Mouse (Mus musculus) brain, embryonic 14.5 days (tissue): ENCODE data around the gene Moxd2. TPM values are rescaled to one million over a fixed set of nuclear protein-coding genes. Genes with fewer than 3 reads are reported as not detected.

Experiments used
- DNase-seq: peaks from one replicate; pipeline ENCODE4 v3.0.0-alpha.2; 2011; ENCODE audit warnings: low read depth
- CTCF ChIP-seq: fragments of 200-500 bp; IDR thresholded peaks from 2 replicates; pipeline ENCODE4 v1.5.1; 2012; ENCODE audit warnings: inconsistent platforms, mild to moderate bottlenecking, moderate library complexity, borderline replicate concordance; ENCODE audit not compliant: insufficient read depth, insufficient read length; ENCODE audit errors: extremely low read depth
- POLR2A ChIP-seq: fragments of 200-500 bp; IDR thresholded peaks from 2 replicates; pipeline ENCODE4 v1.6.1; 2012; ENCODE audit warnings: mild to moderate bottlenecking, inconsistent platforms, borderline replicate concordance; ENCODE audit not compliant: poor library complexity, insufficient read depth, insufficient read length, severe bottlenecking; ENCODE audit errors: extremely low read depth
- polyA plus RNA-seq: library from polyadenylated mRNA; depleted of rRNA; stranded (reverse); fragments of >200 nt; gene quantifications from 2 replicates; pipeline ENCODE4 v1.2.3, GENCODE M21; 2012; rRNA removed

Moxd2 gene
- polyA plus RNA-seq = not detected in 2 replicates

DNA sequence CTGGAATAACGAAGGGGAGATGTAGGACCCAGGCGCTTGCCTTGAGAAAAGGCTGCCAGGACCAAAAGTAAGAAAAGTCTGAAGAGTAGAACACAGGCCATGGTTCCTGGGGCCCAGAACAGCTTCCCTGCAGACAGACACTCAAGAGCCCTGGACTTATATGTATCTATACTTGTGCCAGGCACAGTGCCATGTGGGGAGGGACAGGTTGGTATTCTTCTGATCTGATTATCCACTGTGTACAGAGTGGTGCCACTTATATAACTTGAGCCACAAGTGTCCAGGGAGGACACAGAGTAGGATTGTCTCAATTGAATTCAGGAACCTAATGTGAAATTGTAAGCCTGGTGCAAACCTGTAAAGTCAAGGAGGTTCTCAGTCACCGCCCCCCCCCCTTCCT lies at the start of gene Moxd2:
Moxd2 (minus strand) TSS at position 101 of the 400 bp plus-strand sequence.
- no peak for TF ChIP-seq CTCF
- no peak for TF ChIP-seq POLR2A

DNA sequence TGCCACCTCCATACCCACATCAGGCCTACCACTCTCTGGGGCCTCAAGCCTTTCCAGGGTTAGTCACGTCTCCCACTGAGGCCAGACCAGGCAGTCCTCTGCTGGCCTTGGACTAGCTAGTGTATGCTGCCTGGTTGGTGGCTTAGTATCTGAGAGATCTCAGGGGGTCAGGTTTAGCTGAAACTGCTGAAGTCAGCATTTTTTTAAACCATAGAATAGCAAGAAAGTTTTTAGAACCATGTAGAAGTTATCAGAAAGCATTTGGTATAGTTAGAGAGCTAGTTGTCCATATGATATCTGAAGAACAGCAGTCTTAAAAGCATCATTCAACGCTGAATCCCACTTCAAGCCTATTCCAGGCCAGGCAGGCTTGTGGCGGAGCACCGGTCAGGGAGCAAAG lies 32.7 kb upstream of the Moxd2 start:
- DNase-seq = no peak
- TF ChIP-seq POLR2A = no peak
- TF ChIP-seq CTCF = no peak

More for the DNA sequence above, at the start of gene Moxd2:
- no peak for DNase-seq

DNA sequence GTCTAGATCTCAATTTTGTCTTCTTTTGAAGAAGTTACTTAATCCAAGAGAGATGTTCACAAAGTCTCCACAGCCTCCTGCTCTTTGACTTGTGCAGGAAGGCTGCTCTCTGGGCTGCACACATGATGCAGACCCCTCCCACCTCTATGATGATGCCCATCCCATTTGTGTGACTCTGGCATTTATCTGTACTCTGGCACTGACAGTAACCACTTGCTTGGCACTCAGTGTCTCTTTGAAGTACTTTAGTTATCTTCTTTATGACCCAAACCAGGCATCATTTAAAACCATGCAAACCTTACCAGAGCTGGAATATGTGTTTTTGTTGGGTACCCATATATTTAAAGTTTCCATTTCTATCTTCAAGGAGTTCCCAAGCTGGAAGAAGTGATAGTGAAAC lies 13.0 kb upstream of the Moxd2 start, which contains the start of gene Prss58:
Prss58 (minus strand) TSS at position 101 of the 400 bp plus-strand sequence.
- no peak for TF ChIP-seq CTCF
- no peak for TF ChIP-seq POLR2A

DNA sequence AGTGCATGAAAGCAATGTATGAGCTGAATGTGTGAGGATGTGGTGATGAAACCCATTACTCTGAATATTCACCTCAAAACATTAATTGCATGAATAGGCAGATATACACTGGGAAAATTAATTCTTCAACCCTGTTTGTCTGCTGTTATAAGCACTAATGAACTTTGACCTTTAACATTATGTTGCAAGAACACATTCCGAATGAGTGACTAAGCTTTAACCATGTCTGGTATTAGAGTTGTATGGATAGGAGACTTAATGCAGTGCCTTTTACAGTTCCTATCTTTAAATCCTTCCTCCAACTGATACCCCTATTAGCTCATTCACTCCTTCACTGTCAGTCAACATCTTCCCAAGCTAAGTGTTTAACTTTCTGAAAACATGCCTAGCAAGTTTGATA lies 7.4 kb upstream of the Moxd2 start:
- no peak for TF ChIP-seq POLR2A
- TF ChIP-seq CTCF = no peak
- DNase-seq = no peak

More for the DNA sequence above, 13.0 kb upstream of the Moxd2 start, which contains the start of gene Prss58:
- no peak for DNase-seq

DNA sequence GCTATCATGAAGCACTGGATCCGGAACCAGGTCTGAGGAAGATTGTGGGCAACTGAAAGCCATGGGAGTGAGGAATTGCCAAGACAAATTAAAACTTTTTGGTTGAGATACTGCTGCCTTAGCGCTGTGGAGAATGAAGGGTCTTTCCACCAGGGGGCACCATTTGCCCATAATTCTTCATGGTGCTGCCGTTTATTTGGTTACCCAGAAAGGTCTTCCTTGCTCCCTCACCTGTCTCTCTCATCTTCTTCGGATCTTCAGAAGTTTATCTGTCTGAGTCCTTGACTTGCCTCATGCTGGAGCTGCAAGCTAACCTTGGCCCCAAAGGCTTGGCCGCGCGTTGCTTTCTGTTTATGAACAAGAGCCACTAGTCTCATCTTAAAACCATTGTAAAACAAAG lies 6.3 kb upstream of the Moxd2 start:
- no peak for TF ChIP-seq POLR2A
- TF ChIP-seq CTCF = peak; percentile 39; the same call in 1 of the 2 replicates
- peak; percentile 12 for DNase-seq

DNA sequence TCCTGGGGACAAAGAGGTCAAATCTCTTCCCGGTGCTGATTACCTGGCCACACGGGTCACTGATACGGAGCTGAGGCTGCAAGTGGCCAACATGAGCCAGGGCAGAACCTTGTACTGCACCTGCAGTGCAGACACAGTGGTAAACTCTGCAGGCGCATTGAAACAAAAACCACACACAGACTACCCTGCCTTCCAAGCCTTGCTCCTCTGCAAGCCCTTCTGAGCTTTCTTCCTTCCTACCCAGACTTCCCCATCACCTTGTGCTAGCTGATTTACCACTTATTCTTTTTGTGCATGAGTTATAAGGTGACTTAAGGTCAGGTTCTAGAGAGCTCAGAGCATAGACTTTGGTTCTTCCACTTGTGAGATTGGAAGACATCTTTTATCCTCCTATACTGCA lies 4.5 kb upstream of the Moxd2 start:
- no peak for DNase-seq
- TF ChIP-seq POLR2A (no peak), CTCF (no peak)

DNA sequence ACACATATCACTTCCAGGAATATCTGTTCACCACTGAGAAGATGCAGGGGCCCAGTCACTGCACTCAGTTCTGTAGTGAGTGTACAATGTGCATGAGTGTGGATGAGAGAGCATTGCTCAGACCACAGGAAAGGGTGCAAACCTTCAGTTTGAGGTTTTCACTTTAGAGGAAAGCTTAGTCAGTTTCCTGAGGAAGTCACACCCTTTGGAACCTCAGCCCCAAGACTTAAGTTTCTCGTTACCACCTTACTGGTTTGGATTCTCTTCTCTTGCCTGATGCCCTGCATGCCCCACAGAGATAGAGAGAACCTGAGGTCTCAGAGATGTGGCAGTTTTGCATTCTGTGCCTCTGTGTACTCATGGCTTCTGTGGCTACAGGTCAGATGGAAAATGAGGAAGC lies 3.7 kb upstream of the Moxd2 start:
- TF ChIP-seq CTCF = no peak
- TF ChIP-seq POLR2A = no peak

DNA sequence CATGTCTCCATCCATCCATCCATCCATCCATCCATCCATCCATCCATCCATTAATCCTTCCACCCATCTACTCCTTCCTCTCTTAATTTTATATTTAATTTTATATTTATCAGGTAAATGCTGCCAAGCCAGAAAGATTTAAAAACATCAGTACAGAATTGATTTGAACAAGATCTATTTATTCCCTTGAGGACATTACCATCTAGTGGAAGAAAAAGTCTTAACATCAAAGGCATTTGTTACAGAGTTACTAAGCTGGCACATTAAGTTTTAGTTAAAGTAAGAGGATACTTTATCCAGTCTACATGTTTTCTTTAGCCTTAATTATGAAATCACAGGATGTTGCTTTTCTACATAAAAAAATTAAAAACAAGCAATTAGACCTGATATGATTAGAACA lies 42.0 kb downstream of the Moxd2 start:
- DNase-seq = peak; percentile 1
- TF ChIP-seq POLR2A (no peak), CTCF (no peak)

More for the DNA sequence above, 3.7 kb upstream of the Moxd2 start:
- DNase-seq = no peak

Other genes starting within 250 kb of the Moxd2 start
- not detected in 2 replicates for gene Prss58, start 12.9 kb upstream of the Moxd2 start, polyA plus RNA-seq
- gene 1700074P13Rik, start 53.1 kb upstream of the Moxd2 start, polyA plus RNA-seq = not detected in 2 replicates
- not detected in 2 replicates for gene Gm4744, start 64.4 kb upstream of the Moxd2 start, polyA plus RNA-seq
- gene 1810009J06Rik, start 77.3 kb upstream of the Moxd2 start, polyA plus RNA-seq = not detected in 2 replicates
- not detected in 2 replicates for gene Gm2663, start 112.0 kb upstream of the Moxd2 start, polyA plus RNA-seq
- gene 2210010C04Rik, start 148.0 kb upstream of the Moxd2 start, polyA plus RNA-seq = 0.03 TPM in 1 of 2 replicates, not detected in the other